Mouse (Mus musculus) stomach, embryonic 16.5 days (tissue): ENCODE results near the gene Cpne7. TPM values are rescaled to one million over a fixed set of nuclear protein-coding genes. Genes with fewer than 3 reads are reported as not detected.
A peak's percentile ranks its signal among the peaks of the same experiment; 100 is the strongest.

Experiments
- ATAC-seq: fragments of 200-750 bp; cut with Nextera tagmentation; 2 replicates; pipeline ENCODE4 v1.8.0; 2017; ENCODE audit warnings: moderate number of reproducible peaks, moderate TSS enrichment; ENCODE audit not compliant: insufficient read depth, low FRiP score
- H3K27ac ChIP-seq: fragments of 300-500 bp; sonication (generic); 2 replicates; pipeline ENCODE4 v1.5.1; 2014; ENCODE audit warnings: low read length
- H3K27me3 ChIP-seq: fragments of 300-500 bp; sonication (generic); 2 replicates; pipeline ENCODE4 v1.6.1; 2014; ENCODE audit warnings: low read length, control low read depth, mixed read lengths; ENCODE audit not compliant: control insufficient read depth, insufficient read depth
- H3K36me3 ChIP-seq: fragments of 300-500 bp; sonication (generic); 2 replicates; pipeline ENCODE4 v1.6.1; 2014; ENCODE audit warnings: low read length; ENCODE audit not compliant: control insufficient read depth, insufficient read depth
- H3K4me1 ChIP-seq: fragments of 300-500 bp; sonication (generic); 2 replicates; pipeline ENCODE4 v1.6.1; 2014; ENCODE audit warnings: low read length, control low read depth, mixed read lengths; ENCODE audit not compliant: control insufficient read depth, insufficient read depth
- H3K4me2 ChIP-seq: fragments of 300-500 bp; sonication (generic); 2 replicates; pipeline ENCODE4 v1.6.1; 2014; ENCODE audit warnings: low read depth, low read length, mixed read lengths
- H3K4me3 ChIP-seq: fragments of 300-500 bp; sonication (generic); replicated peaks from 2 replicates; pipeline ENCODE4 v1.5.1; 2014; ENCODE audit warnings: mild to moderate bottlenecking, low read length
- H3K9ac ChIP-seq: fragments of 300-500 bp; sonication (generic); 2 replicates; pipeline ENCODE4 v1.6.1; 2014; ENCODE audit warnings: low read length
- H3K9me3 ChIP-seq: fragments of 300-500 bp; sonication (generic); replicated peaks from 2 replicates; pipeline ENCODE4 v1.6.1; 2016; ENCODE audit warnings: low read length, control low read depth; ENCODE audit not compliant: control insufficient read depth
- WGBS: fragments of 180-500 bp; shearing (Covaris S2); extraction: QIAGEN DNeasy Blood & Tissue Kit; methylation state at CpG from one replicate; pipeline ENCODE4 v1.1.7; 2014; 5-methylcytosine and 5-hydroxymethylcytosine counted together
- polyA plus RNA-seq: library from polyadenylated mRNA; unstranded; fragments of >200 nt; fragmentation: Nextera tagmentation; extraction: Ambion mirVana; gene quantifications from 2 replicates; pipeline ENCODE4 v1.2.1, GENCODE M21; 2015

The Cpne7 gene
- polyA plus RNA-seq, 1 experiment from 2014 or later: 3.4 TPM

GRCm38 (mm10) chr8:123131041-123131440 lies 13.9 kb downstream of the Cpne7 start:
- Histone ChIP-seq H3K4me2 (no peak overlapping the region), H3K4me1 (peaks cover 8% of the 10 kb centered on the region; the same call in 1 of the 2 replicates), H3K36me3 (no peaks in the 10 kb centered on the region), H3K27me3 (0 out of 2 replicates have a peak, but pooled peaks cover 4% of the 10 kb centered on the region), H3K9ac (no peak overlapping the region), H3K4me3 (no peak overlapping the region), H3K27ac (no peak overlapping the region), H3K9me3 (no peaks in the 10 kb centered on the region)
- no peak for ATAC-seq
- 52% methylated on average over 9 of the region's 9 CpGs for WGBS

GRCm38 (mm10) chr8:123132953-123133352 lies 15.8 kb downstream of the Cpne7 start:
- Histone ChIP-seq H3K9ac (no peak overlapping the region), H3K4me2 (no peak overlapping the region), H3K27me3 (no peaks in the 10 kb centered on the region), H3K27ac (no peak overlapping the region), H3K36me3 (no peaks in the 10 kb centered on the region), H3K4me1 (peaks cover 23% of the 10 kb centered on the region), H3K9me3 (no peaks in the 10 kb centered on the region), H3K4me3 (no peak overlapping the region)
- no peak for ATAC-seq
- 98% methylated on average over 2 of the region's 2 CpGs for WGBS

- Histone ChIP-seq H3K4me3 (no peak overlapping the region), H3K4me2 (no peak overlapping the region), H3K27me3 (no peaks in the 10 kb centered on the region), H3K9me3 (no peaks in the 10 kb centered on the region), H3K4me1 (peaks cover 30% of the 10 kb centered on the region), H3K36me3 (no peaks in the 10 kb centered on the region), H3K27ac (no peak overlapping the region), H3K9ac (no peak overlapping the region)
- no peak for ATAC-seq
- WGBS: 89% methylated on average over 11 of the region's 11 CpGs
These were observed 17.1 kb downstream of the Cpne7 start for GRCm38 (mm10) chr8:123134149-123134713.

GRCm38 (mm10) chr8:123135406-123135805 lies 18.2 kb downstream of the Cpne7 start:
- H3K9ac ChIP-seq: no peak overlapping the region

GRCm38 (mm10) chr8:123135806-123136205 lies 18.6 kb downstream of the Cpne7 start:
- Histone ChIP-seq H3K9ac (no peak overlapping the region), H3K4me2 (no peak overlapping the region), H3K4me1 (peaks cover 30% of the 10 kb centered on the region), H3K27ac (no peak overlapping the region), H3K9me3 (no peaks in the 10 kb centered on the region), H3K4me3 (no peak overlapping the region), H3K27me3 (no peaks in the 10 kb centered on the region), H3K36me3 (no peaks in the 10 kb centered on the region)
- no peak for ATAC-seq
- WGBS: 43% methylated on average over 9 of the region's 9 CpGs

More at GRCm38 (mm10) chr8:123135406-123135805, 18.2 kb downstream of the Cpne7 start:
- peaks cover 30% of the 10 kb centered on the region for H3K4me1 ChIP-seq
- no peak for ATAC-seq
- H3K36me3 ChIP-seq: no peaks in the 10 kb centered on the region
- no peak overlapping the region for H3K27ac ChIP-seq
- H3K27me3 ChIP-seq: no peaks in the 10 kb centered on the region
- 28% methylated on average over 7 of the region's 7 CpGs for WGBS
- no peak overlapping the region for H3K4me3 ChIP-seq
- H3K9me3 ChIP-seq: no peaks in the 10 kb centered on the region
- H3K4me2 ChIP-seq: no peak overlapping the region

- H3K4me3 ChIP-seq: no peak overlapping the region
- H3K9me3 ChIP-seq: no peaks in the 10 kb centered on the region
- H3K9ac ChIP-seq: no peak overlapping the region
- 69% methylated on average over 9 of the region's 9 CpGs for WGBS
- H3K36me3 ChIP-seq: no peaks in the 10 kb centered on the region
- no peak overlapping the region for H3K4me2 ChIP-seq
- H3K4me1 ChIP-seq: peaks cover 33% of the 10 kb centered on the region
- peak overlapping the region; percentile 87 for H3K27ac ChIP-seq
- ATAC-seq: no peak
- H3K27me3 ChIP-seq: no peaks in the 10 kb centered on the region
These were observed 19.1 kb downstream of the Cpne7 start for GRCm38 (mm10) chr8:123136287-123136686.

- H3K36me3 ChIP-seq: no peaks in the 10 kb centered on the region
- no peak overlapping the region for H3K4me2 ChIP-seq
- peak; percentile 91 for ATAC-seq
- peaks cover 42% of the 10 kb centered on the region for H3K4me1 ChIP-seq
- no peaks in the 10 kb centered on the region for H3K9me3 ChIP-seq
- H3K4me3 ChIP-seq: no peak overlapping the region
- no peaks in the 10 kb centered on the region for H3K27me3 ChIP-seq
- H3K9ac ChIP-seq: peak overlapping the region; percentile 54
- WGBS: 10% methylated on average over 2 of the region's 2 CpGs
- peak overlapping the region; percentile 87 for H3K27ac ChIP-seq
These were observed 20.5 kb downstream of the Cpne7 start for GRCm38 (mm10) chr8:123137645-123138077.

GRCm38 (mm10) chr8:123138741-123139140 lies 21.6 kb downstream of the Cpne7 start:
- H3K9ac ChIP-seq: no peak overlapping the region
- H3K27me3 ChIP-seq: no peaks in the 10 kb centered on the region
- peaks cover 43% of the 10 kb centered on the region for H3K4me1 ChIP-seq
- H3K27ac ChIP-seq: no peak overlapping the region
- H3K4me2 ChIP-seq: no peak overlapping the region
- no peak overlapping the region for H3K4me3 ChIP-seq
- WGBS: 56% methylated on average over 4 of the region's 4 CpGs
- ATAC-seq: no peak
- H3K36me3 ChIP-seq: no peaks in the 10 kb centered on the region
- no peaks in the 10 kb centered on the region for H3K9me3 ChIP-seq

GRCm38 (mm10) chr8:123141741-123142462 lies 24.7 kb downstream of the Cpne7 start:
- peak; percentile 15; the same call in 1 of the 2 replicates for ATAC-seq
- H3K9me3 ChIP-seq: no peaks in the 10 kb centered on the region
- 0 out of 2 replicates have a peak overlapping the region, but pooled peaks have one; percentile 7 for H3K9ac ChIP-seq
- H3K4me3 ChIP-seq: no peak overlapping the region
- no peaks in the 10 kb centered on the region for H3K36me3 ChIP-seq
- 48% methylated on average over 14 of the region's 14 CpGs for WGBS
- H3K27ac ChIP-seq: peak overlapping the region; percentile 97
- H3K4me2 ChIP-seq: no peak overlapping the region; the same call in 1 of the 2 replicates
- no peaks in the 10 kb centered on the region for H3K27me3 ChIP-seq
- peaks cover 30% of the 10 kb centered on the region for H3K4me1 ChIP-seq
